Mouse (Mus musculus): ENCODE results near the gene Iqcg. TPM values are rescaled to one million over a fixed set of nuclear protein-coding genes. Genes with fewer than 3 reads are reported as not detected.

Iqcg gene
- total and polyA plus RNA-seq, 3 experiments, result 3.4 to 21.8 (median 7.3) TPM

DNA sequence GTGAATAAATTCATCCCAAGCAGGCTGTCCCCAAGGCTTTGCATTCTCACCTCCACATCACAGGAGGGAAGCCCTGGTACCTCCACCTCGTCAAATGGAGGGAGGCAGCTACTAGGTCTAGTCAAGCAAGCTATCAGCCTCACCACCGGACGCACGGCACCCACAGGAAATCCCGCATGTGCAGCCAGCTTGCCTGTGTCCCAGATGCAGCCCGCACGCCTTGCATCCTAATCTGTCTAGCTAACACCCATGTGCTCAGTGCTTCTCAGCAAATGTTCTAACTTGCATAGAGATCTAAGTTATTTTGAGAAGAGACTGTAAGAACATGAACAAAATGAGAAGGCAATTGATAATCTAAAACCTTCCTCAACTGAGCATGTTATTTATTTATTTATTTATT lies 29.7 kb downstream of the Iqcg start:
- Histone ChIP-seq H3K27ac (ENCODE audit: insufficient read depth, low read depth) (no peak overlapping the region), H3K4me1 (ENCODE audit: control insufficient read depth in 1 of 2, insufficient read depth in 2 of 2) (peaks cover 3 to 6% of the 10 kb centered on the region in 2 experiments; a peak in 2 of 4 replicates), H3K79me2 (replicated peaks; ENCODE audit: control insufficient read depth, extremely low read depth, insufficient read depth, poor library complexity, severe bottlenecking) (no peaks in the 10 kb centered on the region), H3K9ac (ENCODE audit: insufficient read depth, low read depth) (no peak overlapping the region), H3K9me3 (replicated peaks; ENCODE audit: low read length) (no peaks in the 10 kb centered on the region), H3K27me3 (replicated peaks) (no peaks in the 10 kb centered on the region), H3K4me3 (replicated peaks in 1 of 3; ENCODE audit: low read depth in 2 of 3, low read length in 2 of 3, poor library complexity in 1 of 3) (no peak overlapping the region), H3K36me3 (replicated peaks in 1 of 2; ENCODE audit: control insufficient read depth in 1 of 2, insufficient read depth in 1 of 2, low read length in 1 of 2) (peaks cover 0 to 44% of the 10 kb centered on the region in 2 experiments), H3K4me2 (ENCODE audit: insufficient read depth, low read depth, poor library complexity, severe bottlenecking) (no peak overlapping the region)
- dilution Hi-C loops (cut with MboI; ENCODE audit: extremely low pct_ligation_motif_present, extremely low pct_unique_long_range_greater_than_20kb, low sequenced_read_pairs), result no loop called here
- TF ChIP-seq ZNF384 (IDR thresholded peaks at IDR 0.05; ENCODE audit: low read depth, low read length) (no peak), TCF12 (IDR thresholded peaks at IDR 0.05; ENCODE audit: low read depth, low read length) (no peak), HCFC1 (IDR thresholded peaks at IDR 0.05; ENCODE audit: low read depth, low read length) (no peak), ZC3H11A (IDR thresholded peaks at IDR 0.05; ENCODE audit: low read depth, low read length) (no peak), IRF4 (IDR thresholded peaks at IDR 0.05; ENCODE audit: low read depth, low read length) (no peak)
- in situ Hi-C loops (cut with MboI; ENCODE audit: low pct_ligation_motif_present, low pct_unique_long_range_greater_than_20kb, low sequenced_read_pairs), result no loop called here
- no peak for DNase-seq (ENCODE audit: extremely low read depth)

DNA sequence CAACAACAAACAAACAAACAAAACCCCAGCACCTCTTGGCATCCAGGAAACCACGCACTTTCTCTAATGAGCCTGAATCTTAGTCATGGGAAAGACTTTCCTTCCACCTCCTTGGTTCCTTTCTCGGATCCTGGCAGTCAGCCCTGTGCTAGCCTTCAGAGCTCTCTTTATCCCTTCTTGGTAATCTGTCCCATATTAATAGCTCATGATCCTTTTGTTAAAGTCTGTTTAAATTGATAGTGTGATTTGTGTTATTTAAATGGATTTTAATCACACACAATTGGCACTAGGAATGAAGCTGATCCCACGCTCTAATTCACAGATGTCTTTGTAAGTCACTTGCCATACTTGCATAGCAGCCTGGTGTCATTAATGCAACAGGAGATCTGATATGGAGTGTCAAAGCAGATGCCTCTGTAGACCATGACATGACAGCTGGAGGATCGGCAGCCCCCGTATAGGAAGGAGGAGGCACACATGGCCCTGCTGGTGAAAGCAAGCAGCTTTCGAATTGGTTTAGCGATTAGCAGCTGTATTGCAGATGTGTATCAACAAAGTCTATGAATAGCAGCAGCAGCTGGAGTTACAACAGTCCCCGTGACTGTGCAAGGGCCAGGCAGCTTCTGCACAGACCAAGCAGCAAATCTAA lies 31.4 kb downstream of the Iqcg start:
- Histone ChIP-seq H3K9me3 (replicated peaks; ENCODE audit: low read length) (no peaks in the 10 kb centered on the region), H3K27me3 (replicated peaks) (no peaks in the 10 kb centered on the region), H3K9ac (ENCODE audit: insufficient read depth, low read depth) (no peak overlapping the region), H3K27ac (ENCODE audit: insufficient read depth, low read depth) (no peak overlapping the region), H3K4me2 (ENCODE audit: insufficient read depth, low read depth, poor library complexity, severe bottlenecking) (no peak overlapping the region), H3K4me1 (ENCODE audit: control insufficient read depth in 1 of 2, insufficient read depth in 2 of 2) (peaks cover 3 to 6% of the 10 kb centered on the region in 2 experiments; a peak in 2 of 4 replicates), H3K36me3 (replicated peaks in 1 of 2; ENCODE audit: control insufficient read depth in 1 of 2, insufficient read depth in 1 of 2, low read length in 1 of 2) (peaks cover 0 to 45% of the 10 kb centered on the region in 2 experiments), H3K4me3 (replicated peaks in 1 of 3; ENCODE audit: low read depth in 2 of 3, low read length in 2 of 3, poor library complexity in 1 of 3) (no peak overlapping the region), H3K79me2 (replicated peaks; ENCODE audit: control insufficient read depth, extremely low read depth, insufficient read depth, poor library complexity, severe bottlenecking) (no peaks in the 10 kb centered on the region)
- no peak for DNase-seq (ENCODE audit: extremely low read depth)
- in situ Hi-C loops (cut with MboI; ENCODE audit: low pct_ligation_motif_present, low pct_unique_long_range_greater_than_20kb, low sequenced_read_pairs), result loop anchor here (5.0 kb wide), 2 partner anchors 128 to 212 kb away; partner anchors contain the start of gene Smbd1
- TF ChIP-seq NELFE (IDR thresholded peaks at IDR 0.05; ENCODE audit: low read depth, low read length) (no peak), SIN3A (IDR thresholded peaks at IDR 0.05; ENCODE audit: low read length) (0 out of 2 replicates have a peak, but pooled peaks have one; percentile 16)
- dilution Hi-C loops (cut with MboI; ENCODE audit: extremely low pct_ligation_motif_present, extremely low pct_unique_long_range_greater_than_20kb, low sequenced_read_pairs), result no loop called here

DNA sequence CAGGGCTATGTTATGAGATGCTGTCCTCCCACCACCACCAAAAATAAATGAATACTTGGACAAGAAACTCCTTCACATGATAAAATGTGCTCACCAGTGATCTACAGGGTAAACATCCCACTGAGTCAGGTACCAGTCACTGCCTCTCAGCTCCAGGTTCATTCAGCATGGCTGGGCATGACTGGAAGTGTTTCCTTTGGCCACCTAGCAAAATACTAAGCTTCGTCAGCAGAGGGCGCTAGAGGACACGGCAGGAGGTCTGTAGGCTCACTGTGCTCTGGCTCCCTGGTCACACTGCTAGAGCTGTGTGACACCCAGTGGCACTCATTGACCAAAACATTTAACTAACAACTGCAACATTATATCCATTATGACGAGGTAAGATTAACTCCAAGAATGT lies 32.3 kb downstream of the Iqcg start:
- Histone ChIP-seq H3K27ac (ENCODE audit: insufficient read depth, low read depth) (no peak overlapping the region), H3K4me2 (ENCODE audit: insufficient read depth, low read depth, poor library complexity, severe bottlenecking) (no peak overlapping the region), H3K27me3 (replicated peaks) (no peaks in the 10 kb centered on the region), H3K36me3 (replicated peaks in 1 of 2; ENCODE audit: control insufficient read depth in 1 of 2, insufficient read depth in 1 of 2, low read length in 1 of 2) (peaks cover 0 to 44% of the 10 kb centered on the region in 2 experiments), H3K9me3 (replicated peaks; ENCODE audit: low read length) (no peaks in the 10 kb centered on the region), H3K9ac (ENCODE audit: insufficient read depth, low read depth) (no peak overlapping the region), H3K4me1 (ENCODE audit: control insufficient read depth in 1 of 2, insufficient read depth in 2 of 2) (peaks cover 3 to 8% of the 10 kb centered on the region in 2 experiments; a peak in 3 of 4 replicates), H3K79me2 (replicated peaks; ENCODE audit: control insufficient read depth, extremely low read depth, insufficient read depth, poor library complexity, severe bottlenecking) (no peaks in the 10 kb centered on the region), H3K4me3 (replicated peaks in 1 of 3; ENCODE audit: low read depth in 2 of 3, low read length in 2 of 3, poor library complexity in 1 of 3) (no peak overlapping the region)
- TF ChIP-seq USF1 (IDR thresholded peaks at IDR 0.05; ENCODE audit: low read depth, low read length) (no peak), ELF1 (IDR thresholded peaks at IDR 0.05; ENCODE audit: low read depth, low read length) (peak; percentile 28; the same call in 1 of the 2 replicates), ZNF384 (IDR thresholded peaks at IDR 0.05; ENCODE audit: low read depth, low read length) (peak; percentile 26; the same call in 1 of the 2 replicates), MYC (IDR thresholded peaks at IDR 0.05; ENCODE audit: low read depth, low read length) (peak; percentile 78), SIN3A (IDR thresholded peaks at IDR 0.05; ENCODE audit: low read length) (peak; percentile 2; the same call in 1 of the 2 replicates), NELFE (IDR thresholded peaks at IDR 0.05; ENCODE audit: low read depth, low read length) (peak; percentile 71; the same call in 1 of the 2 replicates), MEF2A (IDR thresholded peaks at IDR 0.05; ENCODE audit: borderline replicate concordance, low read depth, low read length) (peak; percentile 29; the same call in 1 of the 2 replicates), ZC3H11A (IDR thresholded peaks at IDR 0.05; ENCODE audit: low read depth, low read length) (peak; percentile 74), SMC3 (IDR thresholded peaks at IDR 0.05; ENCODE audit: low read depth, low read length) (peak; percentile 96), IRF4 (IDR thresholded peaks at IDR 0.05; ENCODE audit: low read depth, low read length) (0 out of 2 replicates have a peak, but pooled peaks have one; percentile 9), JUND (conservative IDR thresholded peaks at IDR 0.05; ENCODE audit: low read depth, low read length) (0 out of 2 replicates have a peak, but pooled peaks have one; percentile 13), KAT2A (IDR thresholded peaks at IDR 0.05; ENCODE audit: insufficient replicate concordance, low read length) (no peak), ZKSCAN1 (IDR thresholded peaks at IDR 0.05; ENCODE audit: borderline replicate concordance, low read depth, low read length) (peak; percentile 22; the same call in 1 of the 2 replicates), POLR2A (IDR thresholded peaks at IDR 0.05; ENCODE audit: low read depth, low read length) (no peak), UBTF (IDR thresholded peaks at IDR 0.05; ENCODE audit: low read depth, low read length) (no peak), EP300 (IDR thresholded peaks at IDR 0.05; ENCODE audit: low read length) (no peak), CTCF (conservative IDR thresholded peaks at IDR 0.05 in 1 of 2, IDR thresholded peaks at IDR 0.05 in 1 of 2; ENCODE audit: low read depth in 2 of 2, low read length in 2 of 2) (peak; percentile 99), MXI1 (IDR thresholded peaks at IDR 0.05; ENCODE audit: low read depth, low read length) (peak; percentile 65), PAX5 (IDR thresholded peaks at IDR 0.05; ENCODE audit: low read length) (no peak), USF2 (conservative IDR thresholded peaks at IDR 0.05; ENCODE audit: low read depth, low read length) (no peak), RAD21 (IDR thresholded peaks at IDR 0.05; ENCODE audit: low read depth, low read length) (peak; percentile 97)
- dilution Hi-C loops (cut with MboI; ENCODE audit: extremely low pct_ligation_motif_present, extremely low pct_unique_long_range_greater_than_20kb, low sequenced_read_pairs) (no loop called here), in situ Hi-C loops (cut with MboI; ENCODE audit: low pct_ligation_motif_present, low pct_unique_long_range_greater_than_20kb, low sequenced_read_pairs) (loop anchor here (5.0 kb wide), 2 partner anchors 129 to 211 kb away; partner anchors contain the start of gene Smbd1)
- DNase-seq (ENCODE audit: extremely low read depth), result peak; percentile 94
